Mouse (Mus musculus) cerebellum, adult 9-10 months (tissue): ENCODE data around the gene Ttc9c.

ENCODE experiments used
- DNase-seq: peaks from one replicate; pipeline ENCODE4 v3.0.0; 2022

The Ttc9c gene

GRCm38 (mm10) chr19:8829660-8830059, 10.5 kb upstream of the Ttc9c start, which contains the start of gene AC129217.1:
Gene AC129217.1, plus strand, starts transcription at chr19:8829773.
- DNase-seq, result no peak

DNA sequence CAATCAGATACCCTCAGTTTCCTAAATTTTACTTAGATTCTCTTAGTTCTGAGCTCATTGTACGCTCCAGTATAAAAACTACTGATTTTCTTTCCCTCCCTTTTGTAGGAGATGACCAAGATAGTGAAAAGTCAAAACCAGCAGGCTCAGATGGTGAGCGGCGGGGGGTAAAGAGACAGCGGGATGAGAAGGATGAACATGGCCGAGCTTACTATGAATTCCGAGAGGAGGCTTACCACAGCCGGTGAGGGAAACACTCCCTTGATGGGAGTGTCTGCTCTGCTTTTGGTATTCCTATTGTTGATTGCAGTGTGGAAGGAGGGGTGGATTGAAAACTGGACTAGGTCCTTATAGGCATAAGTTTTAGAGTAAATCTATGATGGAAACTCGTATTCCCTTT, 3.6 kb upstream of the Ttc9c start:
- DNase-seq, result peak; percentile 77

GRCm38 (mm10) chr19:8821146-8821545, 2.0 kb upstream of the Ttc9c start:
- no peak for DNase-seq

GRCm38 (mm10) chr19:8820424-8820956, 1.4 kb upstream of the Ttc9c start:
- DNase-seq, result no peak

DNA sequence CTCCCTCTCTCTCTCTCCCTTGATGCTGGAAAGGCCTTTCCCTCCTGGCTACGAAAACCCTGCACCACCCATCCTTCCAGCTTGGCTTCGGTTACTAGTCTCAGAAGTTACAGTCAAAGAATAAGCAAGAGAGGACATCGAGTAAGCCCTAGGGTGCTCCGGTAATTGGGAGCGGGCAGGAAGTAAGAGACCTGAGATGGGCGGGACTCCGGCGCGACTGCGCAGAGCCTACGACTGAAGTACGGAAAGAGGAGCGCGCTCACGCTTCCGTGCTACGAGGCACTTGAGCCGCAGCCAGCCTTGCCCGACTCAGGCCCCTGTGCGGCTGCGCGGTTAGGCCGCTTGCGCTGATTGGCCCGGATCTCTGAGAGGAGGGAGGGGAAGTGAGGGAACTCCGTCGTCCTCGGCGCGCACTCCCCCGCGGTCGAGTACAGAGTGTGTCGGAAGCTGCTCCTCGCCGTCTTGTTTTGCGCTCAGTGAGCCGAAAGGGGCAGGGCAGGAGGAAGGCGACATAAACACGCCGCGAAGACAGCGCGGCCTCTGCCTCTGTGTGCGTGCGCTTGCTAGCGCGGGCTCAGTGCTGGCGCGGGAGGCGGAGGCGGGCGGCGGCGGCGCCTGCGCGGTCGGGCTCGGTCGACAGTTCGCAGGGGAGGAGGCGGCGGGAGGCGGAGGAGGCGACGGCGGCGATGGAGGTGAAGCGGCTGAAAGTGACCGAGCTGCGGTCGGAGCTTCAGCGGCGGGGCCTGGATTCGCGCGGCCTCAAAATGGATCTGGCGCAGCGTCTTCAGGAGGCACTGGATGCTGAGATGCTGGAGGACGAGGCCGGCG, 677 bp upstream of the Ttc9c start, which contains the start of gene Hnrnpul2:
Gene Hnrnpul2 (plus strand): TSS at position 415 of the 828 bp plus-strand sequence.
- DNase-seq, result peak; percentile 98

GRCm38 (mm10) chr19:8818301-8818798, 783 bp downstream of the Ttc9c start:
- peak; percentile 58 for DNase-seq

DNA sequence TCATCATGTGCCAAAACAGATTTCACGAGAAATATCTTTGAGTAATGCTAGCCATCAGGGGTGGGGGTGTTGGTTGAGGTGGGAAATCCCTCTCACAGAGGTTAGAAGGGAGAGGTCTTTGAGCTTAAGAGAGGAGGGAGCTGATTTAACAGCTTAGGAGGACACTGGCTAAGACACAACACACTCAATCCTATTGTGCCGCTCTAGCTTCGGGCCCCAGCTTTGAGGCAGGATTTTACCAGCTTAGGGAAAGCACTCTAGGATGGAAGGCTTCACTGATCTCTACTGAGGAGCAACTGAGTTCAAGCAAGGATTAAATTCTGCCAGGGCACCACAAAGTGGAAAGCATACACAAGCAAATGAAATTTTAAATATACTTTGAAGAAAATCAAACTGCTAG, 2.1 kb downstream of the Ttc9c start:
- DNase-seq, result no peak

DNA sequence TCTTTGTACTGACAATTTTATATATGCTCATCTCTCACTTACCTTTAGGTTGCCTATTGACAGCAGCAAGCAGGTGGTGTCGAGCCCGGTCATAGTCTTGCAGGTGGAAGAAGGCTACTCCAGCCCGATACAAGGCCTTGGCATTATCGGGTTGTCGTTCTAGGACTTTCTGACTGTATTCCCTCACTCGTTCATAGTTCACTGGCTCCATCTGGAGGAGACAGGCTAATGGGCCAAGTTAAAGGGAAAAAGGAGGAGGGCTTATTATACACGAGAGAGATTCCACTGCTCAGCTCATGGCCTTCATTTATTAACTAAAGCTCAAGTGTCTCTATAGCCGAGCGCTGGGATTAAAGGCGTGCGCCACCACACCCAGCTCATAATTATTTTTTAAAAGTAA, 3.3 kb downstream of the Ttc9c start:
- peak; percentile 50 for DNase-seq

- no peak for DNase-seq
Measured at GRCm38 (mm10) chr19:8806810-8807209, 12.3 kb downstream of the Ttc9c start.

DNA sequence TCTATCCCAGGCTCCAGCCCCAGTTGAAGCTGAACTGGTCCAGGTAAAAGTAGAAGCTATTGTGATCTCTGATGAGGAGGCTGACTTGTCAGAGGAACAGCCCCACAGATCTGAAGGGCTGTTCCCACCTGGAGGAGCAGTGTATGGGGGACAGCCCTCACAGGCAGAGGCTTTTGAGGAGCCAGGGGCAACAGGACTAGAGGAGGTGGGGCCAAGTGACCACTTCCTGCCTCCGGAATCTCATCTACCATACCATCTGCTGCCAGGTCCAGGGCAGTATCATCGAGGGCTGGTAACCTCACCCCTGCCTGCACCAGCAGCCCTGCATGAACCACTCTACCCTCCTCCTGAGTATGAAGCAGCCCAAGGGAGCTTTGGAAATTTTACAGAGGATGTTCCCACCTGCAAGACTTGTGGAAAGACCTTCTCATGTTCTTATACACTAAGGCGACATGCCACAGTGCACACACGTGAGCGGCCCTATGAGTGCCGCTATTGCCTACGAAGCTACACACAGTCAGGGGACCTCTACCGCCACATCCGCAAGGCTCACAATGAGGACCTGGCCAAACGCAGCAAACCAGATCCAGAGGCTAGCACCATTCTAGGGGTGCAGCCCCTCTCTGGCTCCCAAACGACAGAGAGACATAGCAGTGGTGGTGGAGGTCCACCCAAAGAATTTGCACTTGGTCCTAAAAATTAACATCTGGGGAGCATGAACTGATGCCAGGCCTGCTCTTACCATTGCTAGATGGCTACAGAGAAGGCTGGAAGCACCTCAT, 15.1 kb downstream of the Ttc9c start:
- peak; percentile 48 for DNase-seq

DNA sequence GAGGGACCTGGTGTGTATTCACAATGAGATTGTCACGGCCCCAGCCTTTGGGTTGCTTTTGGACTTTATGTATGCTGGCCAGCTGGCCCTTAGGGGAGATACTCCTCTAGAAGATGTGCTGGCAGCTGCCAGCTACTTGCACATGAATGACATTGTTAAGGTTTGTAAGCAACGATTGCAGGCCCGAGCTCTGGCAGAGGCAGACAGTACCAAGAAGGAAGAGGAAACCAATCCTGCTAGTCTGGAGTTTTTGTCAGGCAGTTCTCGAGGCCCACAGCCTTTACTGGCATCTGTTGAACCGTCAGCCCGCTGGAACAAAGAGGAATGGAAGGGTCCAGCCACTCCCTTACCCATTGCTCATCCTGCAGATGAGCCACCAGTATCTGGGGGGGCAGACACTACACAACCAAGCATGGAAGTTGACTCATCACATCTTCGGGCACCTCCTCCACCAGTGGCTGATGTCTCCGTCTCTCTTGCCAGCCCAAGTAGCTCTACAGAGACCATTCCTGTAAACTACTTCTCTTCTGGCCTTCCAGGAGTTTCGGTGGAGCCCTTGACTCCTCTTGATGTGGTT, 15.8 kb downstream of the Ttc9c start:
- peak; percentile 63 for DNase-seq

- DNase-seq, result peak; percentile 98
Measured at GRCm38 (mm10) chr19:8802130-8802821, 16.9 kb downstream of the Ttc9c start, which contains the start of gene Zbtb3. Gene Zbtb3, plus strand, starts transcription at chr19:8802555.

DNA sequence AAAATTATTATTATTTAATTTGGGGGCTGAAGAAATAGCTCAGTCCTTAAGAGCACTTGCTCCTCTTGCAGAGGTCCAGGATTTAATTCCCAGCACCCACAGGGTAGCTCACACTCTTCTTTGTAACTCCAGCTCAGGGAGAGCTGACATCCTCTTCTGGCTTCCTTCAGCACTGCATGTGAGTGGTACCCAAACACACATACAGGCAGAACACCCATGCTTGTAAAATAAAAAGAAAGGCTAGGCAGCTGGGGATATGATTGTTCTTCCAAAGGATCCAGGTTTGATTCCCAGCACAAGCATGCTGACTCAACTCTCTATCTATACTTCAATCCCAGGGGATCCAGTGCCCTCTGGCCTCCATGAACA, 20.2 kb downstream of the Ttc9c start:
- no peak for DNase-seq

DNA sequence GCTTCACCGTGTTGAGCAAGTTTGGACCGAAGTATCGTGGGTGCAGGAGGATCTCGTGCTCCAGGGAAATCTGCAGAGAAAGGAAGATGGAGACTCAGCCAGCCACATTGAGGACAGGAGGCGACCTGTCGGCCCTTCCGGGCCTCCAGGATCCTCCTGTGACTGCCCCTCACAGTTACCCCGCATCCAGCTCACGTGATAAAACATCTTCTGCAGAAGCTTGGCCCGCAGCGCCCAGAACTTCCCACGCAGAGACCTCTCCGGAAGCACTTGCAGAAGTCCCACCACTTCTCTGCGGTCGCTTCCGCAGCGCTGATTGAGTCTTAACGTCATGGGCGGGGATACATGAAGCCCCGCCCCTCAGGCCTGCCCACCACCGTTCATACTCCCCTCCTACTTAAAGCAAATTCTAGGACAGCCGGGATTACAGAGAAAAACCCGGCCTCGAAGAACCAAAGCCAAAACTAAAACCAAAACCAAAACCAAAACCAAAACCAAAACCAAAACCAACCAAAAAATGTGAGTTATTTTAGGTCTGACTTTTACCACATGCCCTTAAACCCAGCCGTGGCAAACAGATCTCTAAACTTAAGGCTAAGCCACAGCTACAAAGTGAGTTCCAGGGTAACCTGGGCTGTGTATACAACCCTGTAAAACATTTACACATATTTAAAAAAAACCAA, 20.7 kb downstream of the Ttc9c start, which contains the start of gene Polr2g:
Gene Polr2g (minus strand): TSS at position 314 of the 683 bp plus-strand sequence.
- peak; percentile 91 for DNase-seq

- no peak for DNase-seq
Measured at GRCm38 (mm10) chr19:8790171-8790570, 29.0 kb downstream of the Ttc9c start.

DNA sequence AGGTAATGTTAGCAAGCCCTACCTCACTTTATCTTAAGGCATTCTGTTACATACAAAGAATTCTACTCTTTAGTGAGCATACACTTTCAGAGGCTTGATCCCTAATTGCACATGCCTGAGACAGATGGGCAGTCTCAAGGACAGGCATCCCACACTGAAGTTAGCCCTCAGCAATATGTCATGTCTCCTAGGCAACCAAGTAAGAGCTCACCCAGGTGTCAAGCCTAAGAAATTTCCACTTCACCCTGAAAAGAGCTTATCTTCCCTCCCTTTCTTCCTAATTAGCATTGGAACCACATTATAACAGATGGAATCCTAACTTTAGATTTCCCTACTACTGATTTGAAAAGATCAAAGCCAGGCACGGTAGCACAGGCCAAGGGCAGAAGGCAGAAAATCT, 30.0 kb downstream of the Ttc9c start:
- no peak for DNase-seq

DNA sequence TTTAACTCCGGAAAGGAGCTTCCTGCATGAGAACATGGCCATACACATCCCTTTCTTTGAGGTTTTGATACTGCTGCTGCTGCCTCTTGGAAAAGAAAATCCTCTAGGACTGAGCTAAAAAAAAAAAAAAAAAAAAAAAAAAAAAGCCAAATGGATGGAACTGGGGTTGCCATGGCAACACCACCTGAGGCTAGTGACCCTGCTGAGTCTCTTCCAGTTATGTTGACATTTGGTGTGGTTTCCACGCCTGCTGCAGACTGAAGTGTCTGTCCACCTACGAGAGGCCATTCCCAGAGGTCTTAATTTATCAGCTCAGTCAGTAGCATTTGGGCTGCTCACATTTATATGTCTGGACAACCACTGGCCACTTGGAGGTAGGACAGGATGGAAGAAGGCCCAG, 30.6 kb downstream of the Ttc9c start:
- DNase-seq, result no peak

DNA sequence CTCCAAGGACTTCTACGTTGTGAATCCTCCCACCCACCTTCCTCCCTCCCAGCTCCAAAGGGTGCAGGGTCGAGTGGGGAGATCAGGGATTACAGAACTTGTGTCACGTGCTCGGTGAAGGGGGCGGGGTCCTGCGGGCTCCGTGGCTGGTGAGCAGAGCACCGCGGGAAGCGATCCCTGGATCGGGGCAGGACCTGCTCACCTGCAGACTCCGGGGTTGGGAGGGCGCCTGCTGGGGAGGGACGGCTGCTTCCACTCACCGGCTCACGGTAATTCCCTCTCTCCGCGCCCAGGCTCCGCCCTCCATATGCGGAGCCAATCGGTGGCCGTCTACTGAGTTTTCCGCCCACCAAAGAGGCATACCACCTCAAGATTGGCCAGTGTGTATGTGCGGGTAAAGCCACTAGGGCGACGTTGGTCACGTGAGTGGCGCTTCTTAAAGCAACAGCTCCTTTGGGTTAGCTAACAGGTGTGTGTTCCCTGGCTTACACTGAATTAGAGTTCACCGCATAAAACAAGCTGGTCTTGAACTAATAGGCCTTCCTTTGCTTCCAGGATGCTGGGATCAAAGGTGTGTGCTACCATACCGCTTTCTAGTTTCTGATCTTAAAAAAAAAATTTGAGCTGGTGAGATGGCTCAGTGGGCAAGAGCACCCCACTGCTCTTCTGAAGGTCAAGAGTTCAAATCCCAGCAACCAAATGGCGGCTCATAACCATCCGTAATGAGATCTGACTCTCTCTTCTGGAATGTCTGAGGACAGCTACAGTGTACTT, 32.9 kb downstream of the Ttc9c start, which contains the start of gene Taf6l:
Gene Taf6l (minus strand): TSS at position 410 of the 774 bp plus-strand sequence.
- DNase-seq, result peak; percentile 96

- peak; percentile 58 for DNase-seq
Measured at GRCm38 (mm10) chr19:8774951-8775421, 44.1 kb downstream of the Ttc9c start.

DNA sequence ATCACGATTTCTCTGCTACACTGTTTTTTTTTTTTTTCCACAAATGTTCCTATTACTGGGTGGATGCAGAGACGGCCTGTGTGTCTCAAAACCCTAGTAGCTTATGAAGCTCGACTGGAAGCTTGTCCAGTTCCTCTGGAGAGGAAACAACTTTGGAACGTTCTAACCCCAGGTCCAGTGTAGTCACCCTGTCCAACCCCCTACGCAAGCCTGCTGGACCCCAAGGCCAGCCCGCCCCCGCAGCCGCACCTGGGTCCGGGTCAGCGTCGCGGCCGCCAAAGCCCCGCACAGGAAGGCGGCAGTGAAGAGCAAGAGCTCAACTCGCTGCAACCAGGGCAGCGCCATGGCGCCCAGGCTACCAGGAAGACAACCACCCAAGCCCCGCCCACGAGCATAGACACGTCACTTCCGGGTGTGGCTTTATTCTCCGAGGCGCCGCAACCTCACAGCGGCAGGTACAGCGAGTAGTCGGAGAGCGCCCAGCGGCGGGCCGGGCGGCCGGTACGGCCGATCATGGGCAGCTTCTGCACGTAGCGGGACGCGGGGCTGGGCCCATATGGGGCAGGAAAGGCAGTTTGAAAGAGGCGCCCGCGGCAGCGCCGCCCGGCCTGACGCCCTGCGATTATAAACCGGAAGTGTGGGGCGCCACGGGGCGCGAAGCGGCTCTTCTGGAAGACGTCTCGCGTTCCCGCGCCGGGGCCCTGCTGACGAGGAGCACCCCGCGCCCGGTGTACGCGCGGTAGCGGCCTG, 44.9 kb downstream of the Ttc9c start, which contains the start of gene Tmem179b:
Gene Tmem179b (minus strand): TSS at position 382 of the 750 bp plus-strand sequence.
- DNase-seq, result peak; percentile 96
